Mouse (Mus musculus) heart, embryonic 16.5 days (tissue): ENCODE measurements at regions not wholly inside any gene's neighbourhood (a gene's known extent, or its start where the extent isn't known, plus 50 kb on each side); places are given as distances from the start of the nearest gene placed in this dataset.

Experiments used
- ATAC-seq: fragments of 200-750 bp; cut with Nextera tagmentation; replicated peaks from 2 replicates; pipeline ENCODE4 v1.8.0; 2017; ENCODE audit warnings: moderate number of reproducible peaks; ENCODE audit not compliant: insufficient read depth, low FRiP score; ENCODE audit errors: extremely low read depth
- H3K27ac ChIP-seq: fragments of 300-500 bp; sonication (generic); 2 replicates; pipeline ENCODE4 v1.5.1; 2014; ENCODE audit warnings: mild to moderate bottlenecking, low read length, control low read depth, moderate library complexity
- H3K27me3 ChIP-seq: fragments of 300-500 bp; sonication (generic); 2 replicates; pipeline ENCODE4 v1.6.1; 2014; ENCODE audit warnings: low read length, mixed read lengths; ENCODE audit not compliant: control insufficient read depth, insufficient read depth
- H3K36me3 ChIP-seq: fragments of 300-500 bp; sonication (generic); 2 replicates; pipeline ENCODE4 v1.6.1; 2014; ENCODE audit not compliant: control insufficient read depth, insufficient read depth
- H3K4me1 ChIP-seq: fragments of 300-500 bp; sonication (generic); 2 replicates; pipeline ENCODE4 v1.6.1; 2014; ENCODE audit warnings: low read length, mixed read lengths; ENCODE audit not compliant: control insufficient read depth, insufficient read depth
- H3K4me2 ChIP-seq: fragments of 300-500 bp; sonication (generic); 2 replicates; pipeline ENCODE4 v1.6.1; 2014; ENCODE audit warnings: low read depth, mild to moderate bottlenecking, control low read depth, low read length
- H3K4me3 ChIP-seq: fragments of 300-500 bp; sonication (generic); 2 replicates; pipeline ENCODE4 v1.5.1; 2014; ENCODE audit warnings: mild to moderate bottlenecking, control low read depth, low read length
- H3K9ac ChIP-seq: fragments of 300-500 bp; sonication (generic); 2 replicates; pipeline ENCODE4 v1.6.1; 2014; ENCODE audit warnings: low read length, control low read depth
- H3K9me3 ChIP-seq: fragments of 300-500 bp; sonication (generic); replicated peaks from 2 replicates; pipeline ENCODE4 v1.6.1; 2016; ENCODE audit warnings: low read length; ENCODE audit not compliant: control insufficient read depth
- WGBS: fragments of 180-500 bp; shearing (Covaris S2); extraction: QIAGEN DNeasy Blood & Tissue Kit; methylation state at CpG from one replicate; pipeline ENCODE4 v1.1.7; 2014; 5-methylcytosine and 5-hydroxymethylcytosine counted together

GRCm38 (mm10) chr14:98937933-98938332 lies 56.2 kb downstream of the Rpl36a-ps1 start:
- Histone ChIP-seq H3K27ac (no peak overlapping the region), H3K4me1 (no peaks in the 10 kb centered on the region), H3K4me2 (no peak overlapping the region), H3K36me3 (no peaks in the 10 kb centered on the region), H3K4me3 (no peak overlapping the region), H3K9ac (no peak overlapping the region), H3K27me3 (no peaks in the 10 kb centered on the region), H3K9me3 (no peaks in the 10 kb centered on the region)
- no peak for ATAC-seq
- 83% methylated on average over 1 of the region's 1 CpGs for WGBS

- ATAC-seq, result no peak
- H3K9ac ChIP-seq, result no peak overlapping the region
- WGBS, result 81% methylated on average over 2 of the region's 2 CpGs
Observed at GRCm38 (mm10) chr14:98937373-98937772, 56.7 kb downstream of the Rpl36a-ps1 start.

GRCm38 (mm10) chr14:98933371-98933916 lies 60.7 kb downstream of the Rpl36a-ps1 start:
- Histone ChIP-seq H3K36me3 (no peaks in the 10 kb centered on the region), H3K4me3 (no peak overlapping the region), H3K9ac (no peak overlapping the region), H3K4me2 (no peak overlapping the region), H3K27me3 (no peaks in the 10 kb centered on the region), H3K27ac (no peak overlapping the region), H3K9me3 (no peaks in the 10 kb centered on the region), H3K4me1 (no peaks in the 10 kb centered on the region)
- WGBS, result 24% methylated on average over 3 of the region's 3 CpGs
- ATAC-seq, result no peak

More at GRCm38 (mm10) chr14:98937373-98937772, 56.7 kb downstream of the Rpl36a-ps1 start:
- Histone ChIP-seq H3K9me3 (no peaks in the 10 kb centered on the region), H3K4me2 (no peak overlapping the region), H3K27me3 (no peaks in the 10 kb centered on the region), H3K27ac (no peak overlapping the region), H3K4me3 (no peak overlapping the region), H3K36me3 (no peaks in the 10 kb centered on the region), H3K4me1 (no peaks in the 10 kb centered on the region)

- no peak overlapping the region for H3K27ac ChIP-seq
- no peaks in the 10 kb centered on the region for H3K9me3 ChIP-seq
- H3K9ac ChIP-seq, result no peak overlapping the region
- ATAC-seq, result no peak; the same call in 1 of the 2 replicates
- H3K4me2 ChIP-seq, result no peak overlapping the region
- no peaks in the 10 kb centered on the region for H3K4me1 ChIP-seq
- no peak overlapping the region for H3K4me3 ChIP-seq
- 54% methylated on average over 2 of the region's 2 CpGs for WGBS
- no peaks in the 10 kb centered on the region for H3K36me3 ChIP-seq
- no peaks in the 10 kb centered on the region for H3K27me3 ChIP-seq
Observed at GRCm38 (mm10) chr14:98929276-98929675, 64.8 kb downstream of the Rpl36a-ps1 start.

GRCm38 (mm10) chr14:98908234-98908633 lies 85.9 kb downstream of the Rpl36a-ps1 start:
- Histone ChIP-seq H3K9ac (no peak overlapping the region), H3K4me2 (no peak overlapping the region), H3K4me3 (no peak overlapping the region), H3K36me3 (no peaks in the 10 kb centered on the region), H3K9me3 (no peaks in the 10 kb centered on the region), H3K27ac (peak overlapping the region; percentile 55), H3K4me1 (no peaks in the 10 kb centered on the region), H3K27me3 (no peaks in the 10 kb centered on the region)
- WGBS, result 48% methylated on average over 5 of the region's 5 CpGs
- peak; percentile 60; the same call in 1 of the 2 replicates for ATAC-seq

GRCm38 (mm10) chr14:98898876-98899275 lies 95.2 kb downstream of the Rpl36a-ps1 start:
- Histone ChIP-seq H3K36me3 (no peaks in the 10 kb centered on the region), H3K27me3 (no peaks in the 10 kb centered on the region), H3K4me1 (no peaks in the 10 kb centered on the region), H3K4me2 (no peak overlapping the region), H3K9ac (no peak overlapping the region), H3K27ac (no peak overlapping the region), H3K4me3 (no peak overlapping the region), H3K9me3 (no peaks in the 10 kb centered on the region)
- ATAC-seq, result no peak
- 67% methylated on average over 4 of the region's 4 CpGs for WGBS

- no peak overlapping the region for H3K9ac ChIP-seq
- H3K4me3 ChIP-seq, result no peak overlapping the region
- ATAC-seq, result no peak
- no peaks in the 10 kb centered on the region for H3K4me1 ChIP-seq
- no peaks in the 10 kb centered on the region for H3K36me3 ChIP-seq
- H3K27me3 ChIP-seq, result no peaks in the 10 kb centered on the region
- 67% methylated on average over 1 of the region's 1 CpGs for WGBS
- H3K9me3 ChIP-seq, result no peaks in the 10 kb centered on the region
- H3K4me2 ChIP-seq, result no peak overlapping the region
- no peak overlapping the region for H3K27ac ChIP-seq
Observed at GRCm38 (mm10) chr14:98897390-98897789, 96.7 kb downstream of the Rpl36a-ps1 start.

GRCm38 (mm10) chr14:98895933-98896332 lies 98.2 kb downstream of the Rpl36a-ps1 start:
- Histone ChIP-seq H3K9ac (no peak overlapping the region), H3K4me1 (no peaks in the 10 kb centered on the region), H3K9me3 (no peaks in the 10 kb centered on the region), H3K4me3 (no peak overlapping the region), H3K27ac (no peak overlapping the region), H3K4me2 (no peak overlapping the region), H3K36me3 (no peaks in the 10 kb centered on the region), H3K27me3 (no peaks in the 10 kb centered on the region)
- WGBS, result 91% methylated on average over 1 of the region's 1 CpGs
- ATAC-seq, result no peak

- H3K9ac ChIP-seq, result no peak overlapping the region
- no peaks in the 10 kb centered on the region for H3K36me3 ChIP-seq
- no peaks in the 10 kb centered on the region for H3K4me1 ChIP-seq
- no peak overlapping the region for H3K4me2 ChIP-seq
- no peaks in the 10 kb centered on the region for H3K27me3 ChIP-seq
- H3K4me3 ChIP-seq, result no peak overlapping the region
- WGBS, result 82% methylated on average over 3 of the region's 3 CpGs
- no peaks in the 10 kb centered on the region for H3K9me3 ChIP-seq
- H3K27ac ChIP-seq, result no peak overlapping the region
- ATAC-seq, result no peak
Observed at GRCm38 (mm10) chr14:98892670-98893069, 101.4 kb downstream of the Rpl36a-ps1 start.
